Mouse (Mus musculus) megakaryocyte, embryonic 14.5 days (primary cell): ENCODE results near the gene Cd180.

ENCODE experiments used
- FLI1 ChIP-seq: IDR thresholded peaks from 2 replicates; pipeline ENCODE4 v1.6.1; 2012; ENCODE audit warnings: low read length, inconsistent platforms, mixed read lengths
- GATA1 ChIP-seq: IDR thresholded peaks from 3 replicates; pipeline ENCODE4 v1.6.1; 2012; ENCODE audit warnings: mixed read lengths, low read length, inconsistent platforms, borderline replicate concordance

DNA sequence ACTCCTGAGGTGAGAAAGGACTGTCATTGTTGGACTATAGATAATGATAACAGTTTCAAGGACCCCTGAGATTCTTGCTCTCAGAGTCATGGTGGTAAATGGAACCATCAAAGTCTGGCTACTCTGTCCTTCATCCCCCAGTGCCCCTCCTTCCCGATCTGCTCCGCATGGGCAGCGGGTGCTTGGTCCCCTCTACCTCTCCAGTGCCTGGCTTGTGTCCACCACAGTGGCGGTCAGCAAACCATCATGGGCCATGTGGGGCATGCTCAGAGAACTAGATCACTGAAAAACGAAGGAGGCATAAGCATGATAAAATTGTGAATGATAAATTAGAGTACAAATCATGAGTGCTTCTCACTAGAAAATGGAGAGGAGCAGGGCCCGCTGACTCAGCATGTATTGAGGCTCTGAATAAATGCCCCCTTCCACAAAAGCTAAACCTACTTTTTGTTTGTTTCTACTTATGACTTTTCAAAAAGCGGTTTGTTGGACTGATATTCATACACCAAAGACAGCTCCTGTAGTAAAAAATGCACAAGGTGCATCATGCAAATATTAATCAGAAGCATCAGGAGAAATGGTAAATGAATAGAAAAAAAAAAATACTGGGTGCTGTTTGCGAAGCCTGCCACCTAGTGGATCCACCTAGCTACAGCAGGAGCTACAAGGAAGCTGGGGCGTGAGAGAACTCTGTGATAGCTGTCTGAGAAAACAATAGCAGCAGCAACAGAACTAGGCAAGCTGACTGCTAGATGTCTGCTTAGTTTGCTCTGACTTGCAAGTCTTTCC is 51.3 kb downstream of the Cd180 start:
- TF ChIP-seq GATA1, result no peak
- TF ChIP-seq FLI1, result no peak
